Mouse (Mus musculus) kidney, adult 2 months (tissue): ENCODE data around the gene Cntnap5a.

Experiments used
- CTCF ChIP-seq: fragments of 200-500 bp; conservative IDR thresholded peaks from 2 replicates; pipeline ENCODE4 v1.5.1; 2011; ENCODE audit warnings: low read depth, mild to moderate bottlenecking, control low read depth, low read length, moderate library complexity, mixed read lengths; ENCODE audit not compliant: insufficient read depth, insufficient read length
- POLR2A ChIP-seq: fragments of 200-500 bp; IDR thresholded peaks from one replicate; pipeline ENCODE4 v1.6.1; 2011; ENCODE audit warnings: low read depth, low read length, control low read depth

- TF ChIP-seq CTCF (no peak), POLR2A (no peak)
Observed at GRCm38 (mm10) chr1:116044083-116044482, 359.5 kb downstream of the Cntnap5a start.
